Mouse (Mus musculus) urinary bladder, adult 18-20 months (tissue): Measurements from ENCODE around the gene Olfr372.
A peak's percentile ranks its signal among the peaks of the same experiment; 100 is the strongest.

ENCODE experiments used
- DNase-seq, 2 experiments: peaks; one replicate each; pipeline ENCODE4 v3.0.0; 2022; ENCODE audit warnings: low spot score in 2 of 2, mixed read lengths in 2 of 2

The Olfr372 gene

GRCm38 (mm10) chr8:72099377-72100103, 58.5 kb downstream of the Olfr372 start:
- peak; percentile 5 to 11 for DNase-seq

- no peak for DNase-seq
Measured at GRCm38 (mm10) chr8:72105165-72105564, 64.1 kb downstream of the Olfr372 start.

- no peak for DNase-seq
Measured at GRCm38 (mm10) chr8:72106740-72107139, 65.7 kb downstream of the Olfr372 start, which contains the start of gene Olfr374. Olfr374 (plus strand) TSS chr8:72107040.
